Mouse (Mus musculus): Measurements from ENCODE around the gene Slc25a16.

DNA sequence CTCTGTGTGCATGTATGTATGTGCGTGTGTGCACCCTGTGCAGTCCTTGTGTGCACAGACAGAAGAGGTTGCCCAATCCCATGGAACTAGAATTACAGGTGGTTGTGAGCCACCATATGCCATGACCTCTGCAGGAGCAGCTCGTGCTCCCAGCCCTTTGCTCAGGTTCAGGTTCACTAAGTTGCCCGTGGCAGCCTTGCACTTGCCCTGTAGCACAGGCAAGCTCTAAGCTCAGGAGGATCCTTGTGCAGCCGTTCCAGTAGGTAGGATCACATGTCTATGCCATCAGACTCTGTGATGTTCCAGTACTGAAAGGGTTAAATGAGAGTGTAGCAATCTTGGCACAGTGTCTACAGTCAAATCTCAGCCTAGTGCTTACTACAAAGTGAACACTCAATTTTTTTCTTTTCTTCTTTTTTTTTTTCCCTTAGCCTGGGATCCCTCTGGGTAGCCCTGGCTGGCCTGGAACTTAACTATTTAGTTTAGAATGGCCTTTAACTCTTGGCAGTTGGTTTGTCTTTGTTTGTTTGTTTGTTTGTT, 3.7 kb downstream of the Slc25a16 start:
- no peak for TF ChIP-seq CTCF (IDR thresholded peaks at IDR 0.05; ENCODE audit: extremely low read depth, insufficient read depth, insufficient read length, insufficient replicate concordance)
- TF ChIP-seq POLR2A (IDR thresholded peaks at IDR 0.05; ENCODE audit: low read depth, low read length): no peak
